Mouse (Mus musculus): Measurements from ENCODE around the gene Etl4.

Gene Etl4

GRCm38 (mm10) chr2:19909171-19909899, at the start of gene Etl4:
TSS of gene Etl4 (plus strand) at chr2:19909780.
- DNase-seq: no peak

DNA sequence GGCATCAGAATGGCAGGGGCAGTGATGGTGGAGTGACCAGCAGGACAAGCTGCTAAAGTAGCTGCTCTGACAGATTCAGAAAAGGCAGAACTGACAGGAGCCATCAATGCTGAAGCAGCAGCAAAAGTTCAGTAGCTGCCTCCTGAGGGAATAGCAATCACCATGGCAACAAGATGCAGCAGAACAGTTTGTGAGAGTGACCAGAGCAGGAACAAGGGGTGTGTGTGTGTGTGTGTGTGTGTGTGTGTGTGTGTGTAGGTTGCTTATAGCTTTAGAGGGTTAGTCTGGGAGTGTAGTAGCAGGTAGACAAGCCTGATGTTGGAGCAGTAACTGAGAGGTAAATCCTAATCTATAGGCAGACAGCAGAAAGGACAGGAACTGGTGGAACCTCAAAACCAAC, 40.4 kb upstream of the Etl4 start:
- DNase-seq: no peak

DNA sequence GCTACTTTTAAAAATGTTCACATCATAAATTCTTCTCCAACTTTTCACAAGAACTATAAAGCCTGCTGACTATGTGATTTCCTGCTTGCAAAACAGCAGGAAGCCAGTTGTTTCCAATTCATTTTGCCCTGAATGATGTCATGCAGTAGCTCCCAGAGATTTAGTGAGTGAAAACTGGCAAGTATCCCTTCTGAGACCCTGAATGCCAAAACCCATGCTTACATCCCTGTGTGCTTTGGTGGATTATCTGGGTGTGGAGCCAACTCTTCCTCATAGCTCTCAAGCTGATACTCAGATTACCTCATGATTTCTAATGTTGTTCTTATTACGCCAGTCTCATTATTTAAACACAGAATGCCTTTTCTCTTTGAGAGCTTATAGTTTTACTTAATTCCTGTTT, 37.7 kb upstream of the Etl4 start:
- no peak for DNase-seq

DNA sequence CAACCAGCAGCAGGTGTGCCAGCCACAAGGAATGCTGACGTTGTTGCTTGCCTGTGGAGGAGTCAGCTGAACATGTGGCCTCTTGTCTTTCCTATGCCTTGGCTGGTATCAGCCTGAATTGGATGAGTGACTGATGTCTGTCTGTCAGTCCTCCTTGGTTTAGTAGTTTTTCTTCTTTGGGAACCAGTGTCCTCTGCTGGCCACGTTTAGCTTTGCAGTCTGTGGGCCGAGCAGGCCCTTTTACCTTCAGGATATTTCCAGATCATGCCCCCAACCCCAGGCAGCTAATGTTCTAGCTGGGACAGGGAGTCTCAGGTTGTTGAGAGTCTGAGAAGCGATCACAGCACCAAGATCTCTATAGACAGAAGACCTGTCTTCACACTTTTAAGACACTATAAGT, 18.7 kb upstream of the Etl4 start:
- DNase-seq: no peak

- DNase-seq: no peak
Measured at GRCm38 (mm10) chr2:19909900-19910780, 560 bp downstream of the Etl4 start.

GRCm38 (mm10) chr2:19910781-19911175, 1.2 kb downstream of the Etl4 start:
- no peak for DNase-seq

- peak in 1 of 2 experiments; percentile 46 for DNase-seq
Measured at GRCm38 (mm10) chr2:19919190-19919589, 9.6 kb downstream of the Etl4 start.

GRCm38 (mm10) chr2:19930009-19930408, 20.4 kb downstream of the Etl4 start:
- DNase-seq: no peak

GRCm38 (mm10) chr2:19933836-19934235, 24.3 kb downstream of the Etl4 start:
- no peak for DNase-seq

GRCm38 (mm10) chr2:19945205-19945604, 35.6 kb downstream of the Etl4 start:
- DNase-seq: no peak

- DNase-seq: no peak
Measured at GRCm38 (mm10) chr2:19953028-19953427, 43.4 kb downstream of the Etl4 start.

- DNase-seq: no peak
Measured at GRCm38 (mm10) chr2:19966445-19966844, 56.9 kb downstream of the Etl4 start.

- no peak for DNase-seq
Measured at GRCm38 (mm10) chr2:20037671-20038070, 128.1 kb downstream of the Etl4 start.

GRCm38 (mm10) chr2:20072377-20072776, 162.8 kb downstream of the Etl4 start:
- no peak for DNase-seq

DNA sequence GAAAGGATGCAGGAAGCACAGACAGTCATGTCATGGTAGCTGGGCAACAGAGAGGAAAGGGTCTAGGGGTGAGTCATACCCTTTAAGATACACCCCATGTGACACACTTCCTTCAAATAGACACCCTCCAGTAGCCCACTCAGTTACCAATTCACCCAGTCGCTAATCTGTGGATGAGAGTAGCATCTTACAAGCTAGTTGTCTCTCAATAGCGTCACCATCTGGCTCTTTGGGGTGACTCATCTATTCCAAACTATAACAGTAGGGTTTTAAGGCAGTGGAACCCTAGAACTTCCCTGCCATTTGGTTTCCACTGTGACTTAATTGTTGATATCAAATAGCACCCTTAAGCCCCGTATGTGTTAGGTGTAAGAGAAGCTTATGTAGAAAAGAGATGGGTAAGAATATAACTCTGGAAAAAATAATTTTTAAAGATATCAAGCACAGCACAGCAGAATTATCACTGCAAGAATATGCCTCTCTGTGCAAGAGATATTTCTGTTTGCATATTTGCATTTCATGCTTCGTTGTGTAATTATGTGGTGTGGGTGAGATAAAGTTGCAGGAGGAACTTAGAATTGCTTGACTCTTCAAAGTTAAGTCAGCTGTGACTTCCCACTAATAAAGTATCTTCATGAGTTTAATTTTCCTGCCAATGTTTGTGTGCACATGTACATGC, 166.7 kb downstream of the Etl4 start:
- no peak for DNase-seq

GRCm38 (mm10) chr2:20084781-20085180, 175.2 kb downstream of the Etl4 start:
- DNase-seq: no peak

DNA sequence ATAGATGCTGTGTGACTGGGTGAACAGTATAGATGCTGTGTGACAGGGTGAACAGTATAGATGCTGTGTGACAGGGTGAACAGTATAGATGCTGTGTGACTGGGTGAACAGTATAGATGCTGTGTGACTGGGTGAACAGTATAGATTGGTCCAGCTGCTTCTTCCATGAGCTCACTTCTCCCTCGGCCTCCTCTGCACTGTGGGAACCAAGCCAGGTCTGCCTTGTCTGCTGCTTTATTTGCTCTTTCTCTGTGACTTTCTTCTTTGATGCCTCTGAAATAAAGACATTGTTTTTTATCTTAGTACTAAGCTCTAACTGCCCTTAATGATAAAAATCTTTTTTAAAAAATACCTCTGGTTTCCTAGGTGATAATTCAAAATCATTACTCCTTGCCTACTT, 195.9 kb downstream of the Etl4 start:
- no peak for DNase-seq

- DNase-seq: no peak
Measured at GRCm38 (mm10) chr2:20111703-20112102, 202.1 kb downstream of the Etl4 start.

DNA sequence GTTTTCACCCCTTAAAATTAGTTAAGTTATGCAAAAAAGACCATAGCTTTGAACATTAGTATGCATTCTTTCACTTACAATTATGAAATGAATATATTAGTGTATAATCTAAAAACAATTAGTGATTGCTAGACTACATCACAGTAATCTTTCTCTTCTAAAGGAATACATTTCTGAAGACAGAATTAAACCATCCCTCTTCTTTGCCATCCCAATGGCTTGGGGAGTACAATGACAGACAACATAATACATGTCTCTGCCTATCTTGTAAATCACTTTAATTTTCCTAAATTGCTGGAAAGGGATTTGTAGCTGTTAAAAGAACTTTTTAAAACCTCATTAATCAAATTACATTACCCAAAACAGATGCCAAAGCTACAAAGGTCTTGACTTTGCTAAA, 216.3 kb downstream of the Etl4 start:
- no peak for DNase-seq

DNA sequence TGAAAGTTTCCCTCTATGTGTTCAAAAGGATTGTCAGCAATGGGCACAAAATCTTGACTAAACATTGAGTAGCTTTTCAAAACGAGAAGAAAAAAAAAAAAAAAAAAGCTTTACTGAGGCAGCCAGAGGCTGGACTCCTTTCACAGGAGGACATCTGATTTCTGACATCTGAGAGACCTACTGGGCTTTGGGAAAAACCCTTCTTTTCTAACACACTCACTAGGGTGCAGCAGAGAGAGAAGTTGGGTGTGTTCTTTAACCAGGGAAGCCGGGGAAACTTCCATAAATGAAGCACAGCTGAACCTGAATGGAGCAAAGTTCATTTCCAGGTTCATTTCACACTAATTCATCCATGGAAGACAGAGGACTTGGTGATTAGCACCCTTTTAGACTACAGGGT, 222.2 kb downstream of the Etl4 start:
- no peak for DNase-seq

GRCm38 (mm10) chr2:20138426-20138825, 228.8 kb downstream of the Etl4 start:
- DNase-seq: no peak

- DNase-seq: no peak
Measured at GRCm38 (mm10) chr2:20145368-20145767, 235.8 kb downstream of the Etl4 start.

DNA sequence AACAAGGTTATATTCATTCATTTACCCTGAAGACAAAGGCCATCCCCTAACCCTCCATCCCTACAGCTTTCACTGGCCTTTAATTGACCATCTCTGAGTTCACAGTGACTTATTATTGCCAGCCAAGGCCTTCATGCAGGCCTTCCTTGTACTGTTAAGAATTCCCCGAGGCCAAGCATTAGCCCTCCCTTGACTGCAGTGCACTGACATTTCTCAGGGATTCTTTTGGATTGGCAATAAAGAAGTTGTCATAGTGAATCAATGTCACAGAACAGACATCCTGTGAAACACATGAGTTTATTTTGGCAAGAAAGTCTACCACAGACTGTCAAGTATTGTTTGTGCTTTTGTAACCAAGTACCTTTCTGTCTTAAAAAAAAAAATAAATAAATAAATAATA, 257.5 kb downstream of the Etl4 start:
- no peak for DNase-seq

GRCm38 (mm10) chr2:20167566-20167965, 258.0 kb downstream of the Etl4 start:
- DNase-seq: no peak
